Mouse (Mus musculus) forebrain, embryonic 13.5 days (tissue): ENCODE data around the gene Tnfaip2. TPM values are rescaled to one million over a fixed set of nuclear protein-coding genes. Genes with fewer than 3 reads are reported as not detected.

ENCODE experiments used
- ATAC-seq: fragments of 200-750 bp; cut with Nextera tagmentation; 2 replicates; pipeline ENCODE4 v1.8.0; 2017
- H3K27ac ChIP-seq: fragments of 300-500 bp; sonication (generic); 2 replicates; pipeline ENCODE4 v1.5.1; 2015; ENCODE audit warnings: inconsistent platforms, mild to moderate bottlenecking, moderate library complexity
- H3K27me3 ChIP-seq: fragments of 300-500 bp; sonication (generic); 2 replicates; pipeline ENCODE4 v1.6.1; 2015; ENCODE audit warnings: mild to moderate bottlenecking, inconsistent platforms
- H3K36me3 ChIP-seq: fragments of 300-500 bp; sonication (generic); 2 replicates; pipeline ENCODE4 v1.6.1; 2015; ENCODE audit warnings: mild to moderate bottlenecking, inconsistent platforms; ENCODE audit not compliant: poor library complexity, severe bottlenecking
- H3K4me1 ChIP-seq: fragments of 300-500 bp; sonication (generic); 2 replicates; pipeline ENCODE4 v1.6.1; 2015; ENCODE audit warnings: inconsistent platforms
- H3K4me2 ChIP-seq: fragments of 300-500 bp; sonication (generic); 2 replicates; pipeline ENCODE4 v1.6.1; 2015; ENCODE audit warnings: inconsistent platforms, mild to moderate bottlenecking, moderate library complexity
- H3K4me3 ChIP-seq: fragments of 300-500 bp; sonication (generic); 2 replicates; pipeline ENCODE4 v1.5.1; 2015; ENCODE audit warnings: mild to moderate bottlenecking, inconsistent platforms
- H3K9ac ChIP-seq: fragments of 300-500 bp; sonication (generic); 2 replicates; pipeline ENCODE4 v1.6.1; 2015; ENCODE audit warnings: mild to moderate bottlenecking, inconsistent platforms
- H3K9me3 ChIP-seq: fragments of 300-500 bp; sonication (generic); replicated peaks from 2 replicates; pipeline ENCODE4 v1.6.1; 2016; ENCODE audit warnings: inconsistent platforms
- WGBS: fragments of 180-500 bp; shearing (Covaris S2); methylation state at CpG from one replicate; pipeline ENCODE4 v1.1.7; 2015; 5-methylcytosine and 5-hydroxymethylcytosine counted together
- polyA plus RNA-seq: library from polyadenylated mRNA; unstranded; fragments of >200 nt; fragmentation: Nextera tagmentation; extraction: Ambion mirVana; gene quantifications from 2 replicates; pipeline ENCODE4 v1.2.1, GENCODE M21; 2015

The Tnfaip2 gene
- polyA plus RNA-seq, 1 experiment from 2014 or later, result 1.2 TPM

DNA sequence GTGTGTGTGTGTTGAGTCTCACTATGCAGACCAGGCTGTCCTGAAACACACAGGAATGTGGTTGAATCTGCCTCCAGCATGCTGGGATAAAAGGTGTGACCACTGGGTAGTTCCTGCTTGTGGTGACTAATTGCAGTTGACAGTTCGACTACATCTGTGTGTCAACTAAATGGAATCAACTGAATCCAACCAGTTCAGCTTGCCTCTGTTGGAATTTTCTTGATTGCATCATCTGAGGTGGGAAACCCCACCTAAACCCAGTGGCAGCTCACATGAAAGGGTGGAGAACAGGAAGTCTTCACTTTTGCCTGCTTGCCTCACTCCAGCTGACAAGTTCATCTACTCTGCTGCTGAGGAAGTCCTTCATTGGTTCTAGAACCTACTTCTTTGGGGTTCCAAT is 28.9 kb downstream of the Tnfaip2 start:
- H3K27ac ChIP-seq, result no peak overlapping the region
- no peak overlapping the region for H3K4me3 ChIP-seq
- no peaks in the 10 kb centered on the region for H3K36me3 ChIP-seq
- no peaks in the 10 kb centered on the region for H3K9me3 ChIP-seq
- no peaks in the 10 kb centered on the region for H3K27me3 ChIP-seq
- no peak for ATAC-seq
- H3K4me2 ChIP-seq, result no peak overlapping the region
- WGBS, result 63% methylated on average over 1 of the region's 1 CpGs
- H3K4me1 ChIP-seq, result peaks cover 22% of the 10 kb centered on the region; the same call in 1 of the 2 replicates
- H3K9ac ChIP-seq, result no peak overlapping the region

DNA sequence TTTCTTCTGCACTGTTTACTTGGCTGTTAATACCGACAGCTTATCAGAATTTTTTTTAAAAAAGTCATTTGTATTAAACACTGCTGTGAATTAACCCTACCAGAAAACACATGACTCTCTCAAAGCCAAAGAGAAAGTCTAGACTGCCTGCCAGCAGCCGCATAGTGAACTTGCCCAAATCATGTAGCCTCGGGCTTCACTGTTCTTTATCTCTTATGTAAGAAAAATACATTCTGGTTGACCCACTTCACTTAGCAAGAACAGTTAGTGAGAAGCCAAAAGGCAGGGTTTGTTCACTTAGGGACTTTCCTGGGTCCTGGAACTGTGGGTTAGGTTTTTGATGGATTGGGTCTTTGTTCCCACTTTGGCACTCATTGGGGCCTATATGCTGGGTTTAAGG is 29.5 kb downstream of the Tnfaip2 start:
- H3K4me3 ChIP-seq, result no peak overlapping the region
- H3K27ac ChIP-seq, result no peak overlapping the region
- no peak overlapping the region for H3K9ac ChIP-seq
- no peaks in the 10 kb centered on the region for H3K9me3 ChIP-seq
- H3K4me2 ChIP-seq, result no peak overlapping the region
- no peaks in the 10 kb centered on the region for H3K27me3 ChIP-seq
- H3K36me3 ChIP-seq, result no peaks in the 10 kb centered on the region
- H3K4me1 ChIP-seq, result peaks cover 22% of the 10 kb centered on the region; the same call in 1 of the 2 replicates
- 84% methylated on average over 3 of the region's 3 CpGs for WGBS
- ATAC-seq, result no peak

DNA sequence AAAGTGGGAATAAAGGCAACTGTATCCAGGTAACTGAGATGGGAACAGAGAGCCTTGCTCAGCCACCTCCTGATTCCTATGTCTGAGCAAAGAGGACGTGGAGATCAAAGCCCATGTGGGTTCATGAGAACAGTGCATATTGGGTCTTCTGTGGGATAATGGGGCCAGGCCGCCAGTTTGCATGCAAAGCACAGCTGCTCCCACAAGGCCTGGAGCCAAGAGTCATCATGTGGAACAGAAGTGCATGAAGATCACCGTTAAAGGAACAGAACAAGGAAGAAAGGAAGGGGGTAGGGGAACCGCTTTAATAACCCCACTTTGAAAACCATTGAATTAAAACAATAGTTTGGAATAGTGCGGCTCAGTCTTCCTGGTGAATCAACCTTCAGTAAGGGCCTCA is 30.6 kb downstream of the Tnfaip2 start:
- no peaks in the 10 kb centered on the region for H3K36me3 ChIP-seq
- no peaks in the 10 kb centered on the region for H3K27me3 ChIP-seq
- no peaks in the 10 kb centered on the region for H3K9me3 ChIP-seq
- no peak overlapping the region for H3K9ac ChIP-seq
- no peak overlapping the region for H3K4me3 ChIP-seq
- H3K4me1 ChIP-seq, result peaks cover 22% of the 10 kb centered on the region; the same call in 1 of the 2 replicates
- ATAC-seq, result no peak
- 56% methylated on average over 5 of the region's 5 CpGs for WGBS
- H3K4me2 ChIP-seq, result no peak overlapping the region
- H3K27ac ChIP-seq, result no peak overlapping the region

DNA sequence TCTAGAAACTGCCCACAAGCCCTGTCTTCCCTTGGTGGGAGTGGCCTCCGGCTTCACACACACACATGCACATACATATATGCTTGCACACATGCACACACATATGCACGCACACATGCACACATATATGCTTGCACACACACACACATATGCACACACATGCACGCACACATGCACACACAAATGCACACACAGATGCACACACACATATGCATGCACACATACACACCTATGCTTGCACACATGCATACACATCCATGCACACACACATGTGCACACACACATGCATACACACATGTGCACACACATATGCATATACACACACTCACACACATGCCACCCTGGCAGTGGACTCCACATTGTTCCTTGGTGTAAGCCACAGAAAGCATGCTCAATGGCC is 32.1 kb downstream of the Tnfaip2 start:
- Histone ChIP-seq H3K9ac (no peak overlapping the region), H3K4me2 (no peak overlapping the region), H3K9me3 (no peaks in the 10 kb centered on the region), H3K36me3 (no peaks in the 10 kb centered on the region), H3K27ac (no peak overlapping the region), H3K27me3 (no peaks in the 10 kb centered on the region), H3K4me1 (peaks cover 19% of the 10 kb centered on the region; the same call in 1 of the 2 replicates), H3K4me3 (no peak overlapping the region)
- ATAC-seq, result no peak
- 95% methylated on average over 3 of the region's 3 CpGs for WGBS

- Histone ChIP-seq H3K9ac (no peak overlapping the region), H3K36me3 (no peaks in the 10 kb centered on the region), H3K27me3 (no peaks in the 10 kb centered on the region), H3K4me3 (no peak overlapping the region), H3K9me3 (no peaks in the 10 kb centered on the region), H3K4me1 (peaks cover 18% of the 10 kb centered on the region; the same call in 1 of the 2 replicates), H3K27ac (no peak overlapping the region; the same call in 1 of the 2 replicates), H3K4me2 (no peak overlapping the region)
- no peak for ATAC-seq
- WGBS, result 55% methylated on average over 8 of the region's 8 CpGs
Observed at GRCm38 (mm10) chr12:111474893-111475643, 32.8 kb downstream of the Tnfaip2 start.

DNA sequence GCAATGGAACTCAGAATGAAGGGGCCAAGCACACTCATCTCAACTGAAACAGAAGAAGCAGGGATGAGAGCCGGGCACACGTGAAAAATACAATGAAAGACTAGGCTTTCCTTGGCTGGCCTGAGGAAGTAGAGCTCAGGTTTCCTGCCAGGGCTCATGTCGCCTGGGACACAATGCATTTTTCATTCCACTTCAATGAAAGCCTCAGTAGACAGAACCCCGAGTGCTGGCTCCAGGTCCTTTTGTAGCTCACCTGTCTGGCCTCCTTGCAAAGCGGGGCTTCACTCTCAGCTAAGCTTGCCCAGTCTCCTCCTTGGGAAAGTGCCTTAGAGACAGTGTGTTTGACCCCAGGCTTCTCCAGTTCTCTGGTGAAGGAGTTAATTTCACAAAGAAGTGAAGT is 36.7 kb downstream of the Tnfaip2 start:
- ATAC-seq, result no peak
- 62% methylated on average over 5 of the region's 5 CpGs for WGBS

DNA sequence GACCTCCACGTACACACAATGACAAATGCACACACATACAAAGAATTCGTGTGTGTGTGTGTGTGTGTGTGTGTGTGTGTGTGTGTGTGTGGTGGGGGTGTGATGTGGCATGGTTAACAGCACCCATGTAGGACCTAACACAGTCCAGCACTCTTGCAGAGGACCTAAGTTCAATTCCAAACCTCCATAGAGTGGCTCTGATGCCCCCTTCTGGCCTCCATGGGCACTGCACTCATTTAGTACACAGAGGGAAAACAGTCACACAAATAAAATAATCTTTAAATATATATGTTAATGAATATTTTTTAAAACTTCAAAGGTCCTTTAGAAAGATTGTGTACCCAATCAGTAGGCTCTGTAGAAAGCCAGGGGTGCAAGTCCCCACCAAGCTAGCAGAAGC is 37.6 kb downstream of the Tnfaip2 start:
- Histone ChIP-seq H3K27me3 (peaks cover 24% of the 10 kb centered on the region), H3K36me3 (no peaks in the 10 kb centered on the region), H3K4me3 (no peak overlapping the region), H3K9ac (no peak overlapping the region), H3K9me3 (no peaks in the 10 kb centered on the region), H3K4me2 (no peak overlapping the region), H3K27ac (no peak overlapping the region), H3K4me1 (peaks cover 12% of the 10 kb centered on the region)
- WGBS, result 74% methylated on average over 2 of the region's 2 CpGs
- no peak for ATAC-seq

More for the DNA sequence above, 36.7 kb downstream of the Tnfaip2 start:
- H3K9ac ChIP-seq, result no peak overlapping the region
- H3K36me3 ChIP-seq, result no peaks in the 10 kb centered on the region
- H3K4me1 ChIP-seq, result peaks cover 15% of the 10 kb centered on the region; the same call in 1 of the 2 replicates
- no peaks in the 10 kb centered on the region for H3K9me3 ChIP-seq
- H3K27me3 ChIP-seq, result peaks cover 14% of the 10 kb centered on the region
- no peak overlapping the region for H3K4me2 ChIP-seq
- H3K4me3 ChIP-seq, result no peak overlapping the region
- no peak overlapping the region for H3K27ac ChIP-seq

GRCm38 (mm10) chr12:111485046-111485651 is 42.9 kb downstream of the Tnfaip2 start:
- Histone ChIP-seq H3K4me3 (peak overlapping the region; percentile 43), H3K9ac (peak overlapping the region; percentile 45), H3K27me3 (peaks cover 71% of the 10 kb centered on the region), H3K27ac (no peak overlapping the region), H3K4me2 (peak overlapping the region; percentile 68), H3K36me3 (no peaks in the 10 kb centered on the region), H3K4me1 (peaks cover 22% of the 10 kb centered on the region), H3K9me3 (no peaks in the 10 kb centered on the region)
- 2% methylated on average over 63 of the region's 63 CpGs for WGBS
- ATAC-seq, result no peak

DNA sequence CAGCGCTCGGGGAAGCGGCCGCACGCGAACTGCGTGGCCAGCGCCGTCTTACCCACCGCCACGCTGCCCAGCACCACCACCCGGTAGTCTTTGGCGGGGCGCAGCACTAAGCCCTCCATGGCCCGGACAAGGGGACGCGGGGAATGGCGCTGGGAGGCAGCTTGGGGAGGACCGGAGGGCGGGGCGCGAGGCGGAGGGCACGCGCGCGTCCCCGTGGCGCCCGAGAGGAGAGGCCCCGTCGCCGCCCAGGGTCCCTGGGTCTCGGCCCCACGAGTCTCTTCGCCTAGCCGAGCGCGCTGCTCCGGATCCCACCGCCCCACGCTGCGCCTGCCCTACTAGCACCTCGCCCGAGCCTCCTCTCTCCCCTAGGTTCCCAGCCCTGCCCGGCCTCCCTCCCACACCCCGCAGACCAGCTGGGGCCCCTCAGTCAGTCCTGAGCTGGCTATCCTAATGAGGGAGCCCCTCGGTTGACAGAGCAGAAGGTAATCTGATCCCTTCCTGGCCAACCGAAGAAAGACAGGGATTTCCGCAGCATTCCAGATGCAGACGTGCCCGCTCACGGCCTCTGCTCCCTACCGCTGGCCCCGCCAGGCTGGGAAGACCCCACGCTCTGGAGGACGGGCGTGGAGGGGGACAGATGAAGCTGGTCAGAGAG is 43.5 kb downstream of the Tnfaip2 start, which contains the start of gene Gm266:
Gene Gm266, minus strand, starts transcription at position 172 of the 655 bp plus-strand sequence.
- Histone ChIP-seq H3K4me2 (peak within 1 kb of the TSS; percentile 68), H3K36me3 (no peaks in the 10 kb centered on the region), H3K27ac (no peak within 1 kb of the TSS), H3K27me3 (peaks cover 71% of the 10 kb centered on the region), H3K9me3 (no peaks in the 10 kb centered on the region), H3K9ac (peak within 1 kb of the TSS; percentile 45), H3K4me1 (peaks cover 22% of the 10 kb centered on the region), H3K4me3 (peak within 1 kb of the TSS; percentile 43)
- WGBS, result under 1% methylated on average over 38 of the region's 58 CpGs
- peak; percentile 33; the same call in 1 of the 2 replicates for ATAC-seq

GRCm38 (mm10) chr12:111486455-111486854 is 44.2 kb downstream of the Tnfaip2 start:
- H3K4me3 ChIP-seq, result peak overlapping the region; percentile 43; the same call in 1 of the 2 replicates
- peak overlapping the region; percentile 68; the same call in 1 of the 2 replicates for H3K4me2 ChIP-seq
- peaks cover 71% of the 10 kb centered on the region for H3K27me3 ChIP-seq
- H3K36me3 ChIP-seq, result no peaks in the 10 kb centered on the region
- peaks cover 18% of the 10 kb centered on the region for H3K4me1 ChIP-seq
- H3K27ac ChIP-seq, result no peak overlapping the region
- H3K9ac ChIP-seq, result no peak overlapping the region
- H3K9me3 ChIP-seq, result no peaks in the 10 kb centered on the region
- 4% methylated on average over 12 of the region's 12 CpGs for WGBS
- no peak for ATAC-seq

- peaks cover 52% of the 10 kb centered on the region for H3K27me3 ChIP-seq
- no peaks in the 10 kb centered on the region for H3K36me3 ChIP-seq
- no peaks in the 10 kb centered on the region for H3K9me3 ChIP-seq
- no peak overlapping the region for H3K27ac ChIP-seq
- no peak overlapping the region for H3K9ac ChIP-seq
- 85% methylated on average over 11 of the region's 11 CpGs for WGBS
- peaks cover 17% of the 10 kb centered on the region for H3K4me1 ChIP-seq
- no peak overlapping the region for H3K4me3 ChIP-seq
- ATAC-seq, result no peak
- no peak overlapping the region for H3K4me2 ChIP-seq
Observed at GRCm38 (mm10) chr12:111489261-111489865, 47.1 kb downstream of the Tnfaip2 start.

DNA sequence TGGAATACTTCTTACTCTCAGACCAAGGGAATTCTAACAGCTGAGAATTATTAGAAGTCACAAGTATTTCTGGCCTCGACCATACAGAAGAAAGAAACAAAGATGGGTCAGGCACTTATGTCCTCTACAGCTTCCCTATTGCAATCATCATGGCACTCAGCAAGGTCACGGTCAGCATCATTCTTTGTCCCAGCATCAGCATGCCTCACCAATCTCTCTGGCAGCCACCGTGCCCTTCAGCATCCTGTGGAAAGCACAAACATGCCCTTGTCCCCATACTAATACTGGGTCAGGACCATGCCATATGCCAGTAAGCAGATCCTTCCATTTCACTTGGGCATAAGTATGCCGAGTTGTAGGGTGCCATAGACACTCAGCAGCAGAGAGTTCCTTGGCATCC is 52.7 kb downstream of the Tnfaip2 start:
- no peak for ATAC-seq
- no peak overlapping the region for H3K9ac ChIP-seq
- H3K4me3 ChIP-seq, result no peak overlapping the region
- H3K4me1 ChIP-seq, result 0 out of 2 replicates have a peak, but pooled peaks cover 3% of the 10 kb centered on the region
- no peak overlapping the region for H3K4me2 ChIP-seq
- no peak overlapping the region for H3K27ac ChIP-seq
- H3K9me3 ChIP-seq, result no peaks in the 10 kb centered on the region
- no peaks in the 10 kb centered on the region for H3K36me3 ChIP-seq
- no peaks in the 10 kb centered on the region for H3K27me3 ChIP-seq
- WGBS, result 87% methylated on average over 4 of the region's 4 CpGs
